Mouse (Mus musculus): ENCODE data around the gene Spaca4. TPM values are rescaled to one million over a fixed set of nuclear protein-coding genes. Genes with fewer than 3 reads are reported as not detected.
A peak's percentile ranks its signal among the peaks of the same experiment; 100 is the strongest.

Gene Spaca4
- polyA plus RNA-seq, 1 experiment: not detected

GRCm38 (mm10) chr7:45713881-45714520 is 11.6 kb downstream of the Spaca4 start:
- DNase-seq (ENCODE audit: extremely low spot score in 1 of 2, low spot score in 1 of 2): no peak

GRCm38 (mm10) chr7:45713396-45713795 is 12.2 kb downstream of the Spaca4 start:
- no peak for DNase-seq (ENCODE audit: extremely low spot score in 1 of 2, low spot score in 1 of 2)

- no peak for DNase-seq (ENCODE audit: extremely low spot score in 1 of 2, low spot score in 1 of 2)
Observed at GRCm38 (mm10) chr7:45712022-45712757, 13.4 kb downstream of the Spaca4 start.

DNA sequence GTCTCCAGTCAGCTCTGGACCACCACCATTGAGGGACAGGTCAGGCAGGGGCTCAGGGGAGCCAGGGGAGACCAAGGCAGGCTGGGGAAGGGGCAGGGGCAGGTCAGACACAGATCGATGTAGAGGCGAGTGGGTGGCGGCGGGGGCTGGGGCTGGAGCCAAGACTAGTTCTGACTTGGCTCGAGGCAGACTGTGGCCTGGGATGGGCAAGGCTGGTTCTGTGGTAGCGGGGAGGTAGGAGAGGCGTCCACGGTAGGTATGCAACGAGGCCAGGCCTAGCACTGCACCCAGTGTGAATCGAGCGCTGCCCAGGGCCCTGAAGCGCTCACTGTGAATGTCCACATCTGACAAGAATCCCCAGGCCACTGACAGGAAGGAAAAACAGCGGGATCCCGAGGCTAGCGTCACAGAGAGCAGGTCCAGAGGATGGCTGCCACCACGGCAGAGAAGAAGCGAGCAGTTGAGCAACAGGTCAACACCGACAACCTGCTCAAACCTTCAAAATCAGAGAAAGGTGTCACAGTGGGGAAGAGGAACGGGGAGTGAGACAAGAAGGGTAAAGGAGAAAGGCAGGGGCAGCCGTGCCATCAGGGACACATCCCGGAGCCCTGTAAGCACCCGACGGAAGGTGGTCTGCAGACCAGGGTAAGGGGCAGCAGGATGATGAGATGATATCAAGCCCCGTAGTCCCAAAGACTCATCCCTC is 14.1 kb downstream of the Spaca4 start:
- DNase-seq (ENCODE audit: extremely low spot score in 1 of 2, low spot score in 1 of 2): no peak

GRCm38 (mm10) chr7:45710477-45711191 is 15.0 kb downstream of the Spaca4 start:
- DNase-seq (ENCODE audit: extremely low spot score in 1 of 2, low spot score in 1 of 2): no peak

- DNase-seq (ENCODE audit: extremely low spot score in 1 of 2, low spot score in 1 of 2): no peak
Observed at GRCm38 (mm10) chr7:45709677-45710355, 15.8 kb downstream of the Spaca4 start.

GRCm38 (mm10) chr7:45709036-45709435 is 16.6 kb downstream of the Spaca4 start:
- DNase-seq (ENCODE audit: extremely low spot score in 1 of 2, low spot score in 1 of 2): peak in 1 of 2 experiments; percentile 50

DNA sequence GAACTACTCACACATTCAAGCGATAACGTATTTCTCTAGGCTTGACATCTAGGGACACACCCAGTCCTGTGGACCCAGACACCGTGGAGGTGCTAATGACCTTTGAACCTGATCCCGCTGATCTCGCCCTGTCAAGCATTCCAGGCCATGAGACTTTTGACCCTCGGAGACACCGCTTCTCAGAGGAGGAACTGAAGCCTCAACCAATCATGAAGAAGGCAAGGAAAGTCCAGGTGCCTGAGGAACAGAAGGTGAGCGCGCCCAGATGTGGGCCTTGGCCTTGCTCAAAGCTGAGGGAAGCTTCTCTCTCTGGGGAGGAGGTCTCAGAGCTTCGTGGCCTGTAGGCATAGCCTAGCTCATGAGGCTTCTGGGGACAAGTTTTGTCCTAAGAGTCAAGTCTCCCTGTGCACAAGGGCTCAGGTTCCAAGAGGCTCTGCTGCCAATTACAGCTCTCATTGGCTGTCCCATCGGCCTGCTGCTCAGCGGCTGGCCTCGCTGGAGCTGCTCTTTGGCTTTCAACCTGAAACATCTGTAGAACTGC is 17.3 kb downstream of the Spaca4 start:
- peak in 1 of 2 experiments; percentile 43 for DNase-seq (ENCODE audit: extremely low spot score in 1 of 2, low spot score in 1 of 2)

GRCm38 (mm10) chr7:45707375-45707967 is 18.1 kb downstream of the Spaca4 start:
- peak; percentile 92 to 97 for DNase-seq (ENCODE audit: extremely low spot score in 1 of 2, low spot score in 1 of 2)

- peak; percentile 57 to 82 for DNase-seq (ENCODE audit: extremely low spot score in 1 of 2, low spot score in 1 of 2)
Observed at GRCm38 (mm10) chr7:45706721-45707241, 18.8 kb downstream of the Spaca4 start.

GRCm38 (mm10) chr7:45705873-45706281 is 19.7 kb downstream of the Spaca4 start:
- DNase-seq (ENCODE audit: extremely low spot score in 1 of 2, low spot score in 1 of 2): peak; percentile 76 to 85

GRCm38 (mm10) chr7:45705443-45705864 is 20.2 kb downstream of the Spaca4 start:
- no peak for DNase-seq (ENCODE audit: extremely low spot score in 1 of 2, low spot score in 1 of 2)

- DNase-seq (ENCODE audit: extremely low spot score in 1 of 2, low spot score in 1 of 2): peak; percentile 100
Observed at GRCm38 (mm10) chr7:45704730-45705442, 20.7 kb downstream of the Spaca4 start, which contains the start of gene Dbp. TSS of gene Dbp (plus strand) at chr7:45705088.

- peak; percentile 89 to 90 for DNase-seq (ENCODE audit: extremely low spot score in 1 of 2, low spot score in 1 of 2)
Observed at GRCm38 (mm10) chr7:45704046-45704559, 21.5 kb downstream of the Spaca4 start.

DNA sequence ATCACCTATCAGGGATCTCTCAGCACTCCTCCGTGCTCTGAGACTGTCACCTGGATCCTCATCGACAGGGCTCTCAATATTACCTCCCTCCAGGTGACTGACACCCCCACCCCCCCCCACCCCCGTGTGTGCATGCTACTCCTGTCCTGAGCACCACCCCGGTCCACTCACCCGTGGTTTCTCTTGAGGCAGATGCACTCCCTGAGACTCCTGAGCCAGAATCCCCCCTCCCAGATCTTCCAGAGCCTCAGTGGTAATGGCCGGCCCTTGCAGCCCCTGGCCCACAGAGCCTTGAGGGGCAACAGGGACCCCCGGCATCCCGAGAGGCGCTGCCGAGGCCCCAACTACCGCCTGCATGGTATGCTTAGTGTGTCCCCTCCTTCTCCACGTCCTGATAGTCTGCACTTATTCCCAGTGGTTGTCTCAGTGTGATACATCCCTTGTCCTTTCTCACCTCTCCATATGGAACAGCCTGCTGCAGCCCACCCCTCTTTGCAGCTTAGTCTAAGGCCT is 22.0 kb downstream of the Spaca4 start:
- no peak for DNase-seq (ENCODE audit: extremely low spot score in 1 of 2, low spot score in 1 of 2)

DNA sequence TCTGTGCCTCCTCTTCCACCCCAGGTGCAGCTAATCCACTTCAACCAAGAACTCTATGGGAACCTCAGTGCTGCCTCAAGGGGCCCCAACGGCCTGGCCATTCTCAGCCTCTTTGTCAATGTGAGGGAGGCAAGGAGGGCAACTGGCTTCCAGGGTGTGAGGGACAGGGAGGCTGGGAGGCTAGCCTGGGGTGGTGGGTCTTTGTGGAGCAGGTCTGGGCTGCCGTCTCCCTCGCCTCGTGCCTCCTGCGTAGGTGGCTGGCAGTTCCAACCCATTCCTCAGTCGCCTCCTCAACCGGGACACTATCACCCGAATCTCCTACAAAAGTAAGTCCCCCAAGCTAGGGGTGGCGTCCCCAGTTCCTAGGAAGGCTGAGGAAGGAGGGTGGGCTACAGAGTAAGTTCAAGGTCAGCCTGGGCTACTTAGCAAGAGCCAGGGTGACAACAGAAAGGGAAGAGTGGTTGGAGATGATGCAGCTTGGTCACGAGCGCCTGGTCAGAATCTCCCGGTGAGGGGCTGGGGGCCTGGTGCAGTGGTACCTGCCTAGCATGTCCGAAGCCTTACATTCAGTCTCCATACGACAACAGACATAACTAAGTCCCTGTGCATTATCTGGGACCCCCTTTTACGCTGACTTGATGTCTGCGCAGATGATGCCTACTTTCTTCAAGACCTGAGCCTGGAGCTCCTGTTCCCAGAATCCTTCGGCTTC is 22.6 kb downstream of the Spaca4 start:
- DNase-seq (ENCODE audit: extremely low spot score in 1 of 2, low spot score in 1 of 2): no peak

DNA sequence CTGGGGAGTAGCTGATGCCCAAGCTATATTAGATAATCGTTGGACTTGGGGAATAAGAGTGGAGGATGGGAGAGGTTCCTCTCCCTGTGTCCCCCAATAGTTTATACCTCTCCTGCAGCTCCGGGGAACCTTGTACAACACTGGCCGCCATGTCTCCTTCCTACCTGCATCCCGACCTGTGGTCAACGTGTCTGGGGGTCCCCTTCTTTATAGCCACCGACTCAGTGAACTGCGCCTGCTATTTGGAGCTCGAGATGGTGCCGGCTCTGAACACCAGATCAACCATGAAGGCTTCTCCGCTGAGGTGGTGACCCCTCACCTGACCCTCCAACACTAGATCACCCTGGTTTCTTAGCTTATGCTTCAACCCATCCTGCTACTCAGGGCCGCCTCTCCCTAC is 23.3 kb downstream of the Spaca4 start:
- no peak for DNase-seq (ENCODE audit: extremely low spot score in 1 of 2, low spot score in 1 of 2)

GRCm38 (mm10) chr7:45701607-45702006 is 24.0 kb downstream of the Spaca4 start:
- DNase-seq (ENCODE audit: extremely low spot score in 1 of 2, low spot score in 1 of 2): no peak
